Mouse (Mus musculus) hindbrain, embryonic 15.5 days (tissue): ENCODE data around the gene Clic1. TPM values are rescaled to one million over a fixed set of nuclear protein-coding genes. Genes with fewer than 3 reads are reported as not detected.

Experiments used
- ATAC-seq: fragments of 200-750 bp; cut with Nextera tagmentation; 2 replicates; pipeline ENCODE4 v1.8.0; 2017; ENCODE audit warnings: low read depth, moderate number of reproducible peaks, moderate TSS enrichment; ENCODE audit not compliant: low FRiP score
- H3K27ac ChIP-seq: fragments of 300-500 bp; sonication (generic); replicated peaks from 2 replicates; pipeline ENCODE4 v1.5.1; 2015; ENCODE audit warnings: mild to moderate bottlenecking, inconsistent platforms
- H3K27me3 ChIP-seq: fragments of 300-500 bp; sonication (generic); 2 replicates; pipeline ENCODE4 v1.6.1; 2015; ENCODE audit warnings: control low read depth, inconsistent platforms
- H3K36me3 ChIP-seq: fragments of 300-500 bp; sonication (generic); 2 replicates; pipeline ENCODE4 v1.6.1; 2015; ENCODE audit warnings: control low read depth, inconsistent platforms
- H3K4me1 ChIP-seq: fragments of 300-500 bp; sonication (generic); replicated peaks from 2 replicates; pipeline ENCODE4 v1.6.1; 2015; ENCODE audit warnings: control low read depth, inconsistent platforms
- H3K4me2 ChIP-seq: fragments of 300-500 bp; sonication (generic); 2 replicates; pipeline ENCODE4 v1.6.1; 2015; ENCODE audit warnings: moderate library complexity, mild to moderate bottlenecking, inconsistent platforms
- H3K4me3 ChIP-seq: fragments of 300-500 bp; sonication (generic); 2 replicates; pipeline ENCODE4 v1.5.1; 2015; ENCODE audit warnings: mild to moderate bottlenecking, inconsistent platforms
- H3K9ac ChIP-seq: fragments of 300-500 bp; sonication (generic); 2 replicates; pipeline ENCODE4 v1.6.1; 2015; ENCODE audit warnings: inconsistent platforms
- H3K9me3 ChIP-seq: fragments of 300-500 bp; sonication (generic); 2 replicates; pipeline ENCODE4 v1.6.1; 2016; ENCODE audit warnings: control low read depth, inconsistent platforms
- WGBS: fragments of 180-500 bp; shearing (Covaris S2); methylation state at CpG from one replicate; pipeline ENCODE4 v1.1.7; 2015; 5-methylcytosine and 5-hydroxymethylcytosine counted together
- polyA plus RNA-seq: library from polyadenylated mRNA; unstranded; fragments of >200 nt; fragmentation: Nextera tagmentation; extraction: Ambion mirVana; gene quantifications from 2 replicates; pipeline ENCODE4 v1.2.1, GENCODE M21; 2015

Clic1 gene
- polyA plus RNA-seq, 1 experiment from 2014 or later, result 87.4 TPM

DNA sequence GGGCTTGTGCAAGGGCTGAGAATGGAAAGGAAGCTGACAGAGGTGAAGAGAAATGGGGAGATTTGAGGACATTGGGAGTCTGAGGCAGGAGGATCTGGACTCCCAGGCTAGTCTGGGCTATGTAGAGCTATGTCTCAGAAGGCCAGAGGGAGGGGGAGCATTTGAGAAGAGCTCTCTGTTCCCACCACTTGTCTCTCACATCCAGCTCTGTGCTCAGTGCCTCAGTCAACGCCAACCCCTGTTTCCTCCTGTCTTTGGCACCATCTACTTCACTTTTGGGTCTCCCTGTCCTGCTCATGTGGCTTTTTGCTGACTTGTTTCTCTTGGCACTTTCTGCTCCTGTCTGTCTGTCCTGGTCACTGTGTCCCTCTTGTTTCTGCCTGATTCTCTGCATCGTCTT lies 27.5 kb downstream of the Clic1 start:
- Histone ChIP-seq H3K27ac (no peak overlapping the region), H3K9ac (no peak overlapping the region), H3K27me3 (no peaks in the 10 kb centered on the region), H3K4me3 (peak overlapping the region; percentile 20; the same call in 1 of the 2 replicates), H3K36me3 (no peaks in the 10 kb centered on the region), H3K9me3 (no peaks in the 10 kb centered on the region), H3K4me1 (peaks cover 8% of the 10 kb centered on the region; the same call in 1 of the 2 replicates), H3K4me2 (peak overlapping the region; percentile 49)
- ATAC-seq, result 0 out of 2 replicates have a peak, but pooled peaks have one; percentile 27
- 27% methylated on average over 2 of the region's 2 CpGs for WGBS

GRCm38 (mm10) chr17:35077786-35078233 lies 28.0 kb downstream of the Clic1 start, which contains the start of gene Ly6g6d:
Gene Ly6g6d (minus strand): TSS chr17:35078065.
- no peaks in the 10 kb centered on the region for H3K9me3 ChIP-seq
- 18% methylated on average over 14 of the region's 14 CpGs for WGBS
- H3K9ac ChIP-seq, result peak within 1 kb of the TSS; percentile 10; the same call in 1 of the 2 replicates
- H3K36me3 ChIP-seq, result no peaks in the 10 kb centered on the region
- H3K27me3 ChIP-seq, result no peaks in the 10 kb centered on the region
- no peak within 1 kb of the TSS for H3K27ac ChIP-seq
- peaks cover 8% of the 10 kb centered on the region; the same call in 1 of the 2 replicates for H3K4me1 ChIP-seq
- H3K4me3 ChIP-seq, result peak within 1 kb of the TSS; percentile 20
- ATAC-seq, result no peak
- peak within 1 kb of the TSS; percentile 49 for H3K4me2 ChIP-seq

GRCm38 (mm10) chr17:35079778-35080177 lies 30.0 kb downstream of the Clic1 start:
- H3K9ac ChIP-seq, result no peak overlapping the region
- H3K4me1 ChIP-seq, result peaks cover 8% of the 10 kb centered on the region; the same call in 1 of the 2 replicates
- no peak overlapping the region for H3K4me3 ChIP-seq
- no peaks in the 10 kb centered on the region for H3K9me3 ChIP-seq
- no peak overlapping the region for H3K27ac ChIP-seq
- no peaks in the 10 kb centered on the region for H3K36me3 ChIP-seq
- H3K27me3 ChIP-seq, result no peaks in the 10 kb centered on the region
- no peak for ATAC-seq
- H3K4me2 ChIP-seq, result no peak overlapping the region
- WGBS, result 70% methylated on average over 9 of the region's 9 CpGs

DNA sequence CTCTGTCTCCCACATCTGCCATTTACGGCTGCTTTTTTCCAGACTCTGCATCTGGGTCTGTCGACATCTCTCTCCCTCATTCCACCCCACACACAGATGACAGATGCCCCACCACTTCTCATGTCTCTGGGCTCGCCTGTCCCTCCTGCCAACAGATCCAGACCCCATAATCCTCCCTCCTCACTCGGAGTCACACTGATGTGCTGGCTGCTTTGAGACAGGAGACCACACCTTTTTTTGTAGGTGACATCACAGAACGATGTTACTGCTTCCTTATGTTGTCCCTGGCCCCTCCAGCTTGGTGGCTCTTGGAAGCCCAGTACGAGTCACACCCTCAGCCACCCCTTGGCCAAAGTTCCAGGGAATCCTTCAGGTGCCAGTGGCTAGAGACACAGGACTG lies 30.5 kb downstream of the Clic1 start:
- Histone ChIP-seq H3K4me3 (no peak overlapping the region), H3K27ac (no peak overlapping the region), H3K9ac (no peak overlapping the region), H3K4me2 (no peak overlapping the region), H3K27me3 (no peaks in the 10 kb centered on the region), H3K36me3 (no peaks in the 10 kb centered on the region), H3K4me1 (peaks cover 8% of the 10 kb centered on the region; the same call in 1 of the 2 replicates), H3K9me3 (no peaks in the 10 kb centered on the region)
- WGBS, result 64% methylated on average over 6 of the region's 6 CpGs
- ATAC-seq, result no peak

DNA sequence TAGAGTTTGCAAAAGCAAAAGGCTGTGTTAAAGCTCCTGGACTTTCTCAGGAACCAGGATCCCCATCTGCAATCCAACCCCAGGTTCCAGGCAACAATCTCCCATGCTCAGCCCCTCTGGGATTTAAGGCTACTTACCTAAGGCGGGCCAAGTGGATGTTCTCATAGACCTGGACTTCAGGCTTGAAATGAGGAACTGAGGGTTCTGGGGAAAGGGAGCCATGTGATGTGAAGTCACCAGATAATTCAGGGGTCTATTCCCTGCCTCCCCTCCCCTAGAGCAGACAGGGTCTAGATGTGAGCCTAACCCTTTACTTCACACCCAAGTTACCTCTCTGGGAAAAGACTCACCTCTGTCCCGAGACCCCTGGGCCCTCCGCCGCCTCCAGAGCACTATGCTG lies 30.9 kb downstream of the Clic1 start:
- Histone ChIP-seq H3K27me3 (no peaks in the 10 kb centered on the region), H3K27ac (no peak overlapping the region), H3K4me1 (peaks cover 8% of the 10 kb centered on the region; the same call in 1 of the 2 replicates), H3K9me3 (no peaks in the 10 kb centered on the region), H3K4me2 (no peak overlapping the region), H3K36me3 (no peaks in the 10 kb centered on the region), H3K9ac (no peak overlapping the region), H3K4me3 (no peak overlapping the region)
- 66% methylated on average over 4 of the region's 4 CpGs for WGBS
- no peak for ATAC-seq

GRCm38 (mm10) chr17:35082841-35083576 lies 33.2 kb downstream of the Clic1 start:
- Histone ChIP-seq H3K4me3 (no peak overlapping the region), H3K27ac (no peak overlapping the region), H3K9ac (no peak overlapping the region), H3K4me2 (no peak overlapping the region), H3K36me3 (no peaks in the 10 kb centered on the region), H3K4me1 (peaks cover under 1% of the 10 kb centered on the region; the same call in 1 of the 2 replicates), H3K9me3 (no peaks in the 10 kb centered on the region), H3K27me3 (no peaks in the 10 kb centered on the region)
- ATAC-seq, result no peak
- 86% methylated on average over 16 of the region's 16 CpGs for WGBS

DNA sequence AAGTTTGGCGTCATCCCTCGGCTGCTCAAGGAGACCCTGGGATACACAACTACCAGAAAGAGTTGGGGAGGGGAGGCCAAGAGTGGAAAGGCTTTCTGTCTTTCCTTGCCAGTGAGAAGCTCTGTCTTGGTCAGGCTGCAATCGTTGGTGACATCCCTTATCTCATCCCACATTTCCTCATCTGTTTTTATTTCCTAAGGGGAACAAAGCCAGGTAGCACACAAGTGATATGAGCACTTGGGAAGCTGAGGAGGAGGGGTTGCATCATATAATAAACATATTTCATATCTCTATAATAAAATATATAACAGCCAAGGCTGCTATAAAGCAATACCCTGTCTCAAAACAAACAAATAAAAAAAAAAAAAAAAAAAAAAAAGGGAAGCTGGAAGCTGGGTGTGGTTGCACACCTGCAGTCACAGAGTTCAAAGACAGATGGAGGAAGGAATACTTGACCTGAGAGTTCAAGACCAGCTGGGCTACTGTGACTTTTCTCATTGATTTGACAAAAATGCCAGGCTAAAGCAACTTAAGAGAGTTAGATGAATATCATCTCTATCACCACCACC lies 34.2 kb downstream of the Clic1 start:
- no peaks in the 10 kb centered on the region for H3K36me3 ChIP-seq
- H3K4me3 ChIP-seq, result no peak overlapping the region
- WGBS, result 91% methylated on average over 3 of the region's 3 CpGs
- no peak overlapping the region for H3K4me2 ChIP-seq
- ATAC-seq, result no peak
- H3K4me1 ChIP-seq, result no peaks in the 10 kb centered on the region
- H3K9ac ChIP-seq, result no peak overlapping the region
- H3K27ac ChIP-seq, result no peak overlapping the region
- H3K27me3 ChIP-seq, result no peaks in the 10 kb centered on the region
- no peaks in the 10 kb centered on the region for H3K9me3 ChIP-seq

DNA sequence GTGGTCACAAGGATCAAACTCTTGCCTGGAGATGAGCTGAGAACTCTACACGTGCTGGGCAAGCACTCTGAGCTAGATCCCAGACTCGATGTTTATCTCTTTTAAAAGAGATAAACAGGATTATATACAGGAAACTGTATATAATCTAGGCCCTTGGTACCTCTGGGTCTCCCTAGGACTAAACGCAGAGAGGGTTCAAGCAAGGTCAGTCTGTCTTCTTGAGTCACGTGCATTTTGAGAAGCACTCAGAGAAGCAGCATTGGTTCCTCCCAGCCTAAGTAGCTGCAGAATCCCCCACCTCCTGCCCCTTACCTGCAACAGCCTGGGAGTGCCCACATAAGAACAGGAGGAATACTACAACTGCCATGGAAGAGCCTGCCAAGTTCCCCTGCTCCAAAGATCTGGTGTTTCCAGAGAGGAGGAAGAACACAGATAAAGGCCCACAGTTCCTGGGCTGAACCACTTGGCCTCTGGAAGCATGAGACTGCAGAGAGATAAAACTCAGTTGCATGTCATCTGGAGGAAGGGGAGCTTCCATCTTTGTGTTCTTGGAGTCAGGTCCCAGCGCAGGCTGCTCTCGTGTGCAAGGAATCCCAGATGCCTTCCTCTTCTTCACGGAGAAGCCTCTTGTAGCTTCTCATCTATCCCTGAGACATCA lies 35.6 kb downstream of the Clic1 start, which contains the start of gene Ly6g6f:
TSS of gene Ly6g6f (minus strand) at position 403 of the 658 bp plus-strand sequence.
- no peak within 1 kb of the TSS for H3K4me2 ChIP-seq
- no peaks in the 10 kb centered on the region for H3K36me3 ChIP-seq
- peaks cover 7% of the 10 kb centered on the region for H3K4me1 ChIP-seq
- H3K4me3 ChIP-seq, result no peak within 1 kb of the TSS
- WGBS, result 85% methylated on average over 7 of the region's 7 CpGs
- H3K9ac ChIP-seq, result no peak within 1 kb of the TSS
- H3K9me3 ChIP-seq, result no peaks in the 10 kb centered on the region
- ATAC-seq, result no peak
- no peak within 1 kb of the TSS for H3K27ac ChIP-seq
- H3K27me3 ChIP-seq, result no peaks in the 10 kb centered on the region

GRCm38 (mm10) chr17:35088151-35088550 lies 38.4 kb downstream of the Clic1 start:
- no peak for ATAC-seq
- Histone ChIP-seq H3K4me2 (no peak overlapping the region), H3K4me3 (no peak overlapping the region), H3K9ac (no peak overlapping the region), H3K27me3 (no peaks in the 10 kb centered on the region), H3K36me3 (peaks cover 10% of the 10 kb centered on the region; the same call in 1 of the 2 replicates), H3K9me3 (no peaks in the 10 kb centered on the region), H3K27ac (no peak overlapping the region), H3K4me1 (peaks cover 13% of the 10 kb centered on the region)
- 59% methylated on average over 2 of the region's 2 CpGs for WGBS

DNA sequence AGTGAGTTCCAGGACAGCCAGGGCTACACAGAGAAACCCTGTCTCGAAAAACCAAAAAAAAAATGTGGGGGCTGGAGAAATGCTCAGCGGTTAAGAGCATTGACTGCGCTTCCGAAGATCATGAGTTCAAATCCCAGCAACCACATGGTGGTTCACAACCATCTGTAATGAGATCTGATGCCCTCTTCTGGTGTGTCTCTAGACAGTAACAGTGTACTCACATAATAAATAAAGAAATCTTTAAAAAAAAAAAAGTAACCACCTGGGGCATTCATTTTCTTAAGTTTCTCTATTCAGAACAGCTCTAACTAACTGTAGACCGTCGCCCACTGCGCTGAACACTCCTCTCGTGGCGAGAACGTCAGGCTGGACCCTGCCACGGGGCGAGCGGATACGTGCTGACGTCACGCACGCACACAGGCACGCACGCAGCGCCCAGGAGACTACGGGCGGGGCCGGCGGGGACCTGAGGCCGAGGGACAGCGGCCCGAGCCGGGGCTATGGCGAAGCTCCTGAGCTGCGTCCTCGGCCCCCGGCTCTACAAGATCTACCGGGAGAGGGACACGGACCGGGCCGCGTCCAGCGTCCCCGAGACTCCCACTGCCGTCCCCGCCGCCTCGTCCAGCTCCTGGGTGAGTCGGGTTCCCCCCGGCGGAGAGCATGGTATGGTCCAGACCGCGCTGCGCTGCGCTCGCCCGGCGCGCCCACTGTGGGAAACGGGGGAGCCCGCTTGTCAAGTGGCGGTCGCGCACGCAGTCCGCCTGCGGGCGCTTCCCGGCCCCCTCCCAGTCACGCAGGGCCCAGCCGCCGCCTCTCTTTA lies 39.3 kb downstream of the Clic1 start, which contains the start of gene Abhd16a:
TSS of gene Abhd16a (plus strand) at position 439 of the 820 bp plus-strand sequence.
- peak; percentile 98 for ATAC-seq
- Histone ChIP-seq H3K4me2 (peak within 1 kb of the TSS; percentile 75), H3K36me3 (peaks cover 18% of the 10 kb centered on the region), H3K9me3 (no peaks in the 10 kb centered on the region), H3K4me3 (peak within 1 kb of the TSS; percentile 71), H3K9ac (peak within 1 kb of the TSS; percentile 85), H3K27ac (peak within 1 kb of the TSS; percentile 99), H3K4me1 (peaks cover 13% of the 10 kb centered on the region), H3K27me3 (no peaks in the 10 kb centered on the region)
- 4% methylated on average over 57 of the region's 67 CpGs for WGBS

GRCm38 (mm10) chr17:35090166-35090932 lies 40.6 kb downstream of the Clic1 start:
- no peak for ATAC-seq
- peak overlapping the region; percentile 99 for H3K27ac ChIP-seq
- WGBS, result 46% methylated on average over 8 of the region's 8 CpGs
- H3K4me3 ChIP-seq, result peak overlapping the region; percentile 71
- no peaks in the 10 kb centered on the region for H3K27me3 ChIP-seq
- H3K4me2 ChIP-seq, result peak overlapping the region; percentile 75
- no peaks in the 10 kb centered on the region for H3K9me3 ChIP-seq
- H3K9ac ChIP-seq, result peak overlapping the region; percentile 85
- peaks cover 22% of the 10 kb centered on the region for H3K36me3 ChIP-seq
- H3K4me1 ChIP-seq, result peaks cover 13% of the 10 kb centered on the region
